Mouse (Mus musculus): ENCODE data around the gene Mmp25. TPM values are rescaled to one million over a fixed set of nuclear protein-coding genes. Genes with fewer than 3 reads are reported as not detected.
A peak's percentile ranks its signal among the peaks of the same experiment; 100 is the strongest.

The Mmp25 gene
- total RNA-seq, 2 experiments from 2014 or later: 0.17 TPM; not detected in 1

DNA sequence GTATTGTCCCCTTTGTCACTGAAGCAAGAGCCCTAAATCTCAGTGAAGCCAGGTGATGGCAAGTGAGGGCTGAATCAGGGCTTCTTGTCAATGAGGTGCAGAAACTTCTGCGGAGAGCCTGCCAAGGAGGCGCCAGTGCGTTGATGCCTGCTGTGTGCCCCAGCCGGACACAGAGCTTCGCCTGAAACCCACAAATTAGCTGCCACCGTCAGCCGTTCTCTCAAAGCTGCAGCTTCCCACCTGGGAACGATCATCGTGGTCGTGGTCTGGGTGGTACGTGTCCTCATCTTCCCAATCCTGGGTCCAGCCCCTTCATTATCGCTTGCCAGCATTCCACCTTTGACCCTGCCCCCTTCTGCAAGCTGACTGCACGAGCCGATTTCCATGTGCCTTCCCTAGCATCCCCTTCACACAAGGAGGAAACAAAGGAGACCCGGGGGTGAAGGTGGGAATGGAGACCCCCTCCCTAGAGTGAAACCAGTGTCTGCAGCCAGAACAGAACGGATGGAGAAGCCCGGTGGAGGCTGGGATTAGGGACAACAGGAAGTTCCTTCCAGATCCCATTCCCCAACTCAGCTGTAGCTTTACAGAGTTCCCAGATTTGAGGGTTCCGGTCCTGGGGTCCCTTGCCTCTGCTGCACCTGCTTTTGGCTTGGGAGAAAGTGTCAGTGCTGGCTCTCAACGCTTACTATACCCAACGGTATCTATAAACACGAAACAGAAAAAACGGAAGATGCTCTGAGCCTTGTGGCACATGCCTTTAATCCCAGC lies 59.2 kb downstream of the Mmp25 start:
- Histone ChIP-seq H3K4me3 (peak overlapping the region; percentile 66), H3K27ac (peak overlapping the region; percentile 73)
- no peak for TF ChIP-seq CTCF (conservative IDR thresholded peaks at IDR 0.05)
- DNase-seq (ENCODE audit: low spot score in 2 of 2): peak; percentile 81 to 82

DNA sequence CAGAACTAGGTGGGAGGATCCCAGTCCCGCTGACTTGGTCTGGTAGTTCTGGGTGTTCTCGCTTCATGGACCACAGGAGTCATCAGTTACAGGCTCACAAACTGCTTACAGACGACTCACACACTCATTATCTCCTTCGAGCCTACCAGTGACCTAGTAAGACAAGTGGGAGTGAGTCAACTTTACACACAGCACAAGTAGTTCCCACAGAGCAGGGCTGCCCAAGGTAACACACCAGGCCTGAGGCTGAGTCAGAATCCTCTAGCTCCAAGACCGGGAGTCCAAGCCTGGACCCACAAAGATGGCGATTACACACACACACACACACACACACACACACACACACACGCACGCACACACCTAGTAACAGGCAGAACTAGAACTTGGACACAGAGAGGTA lies 60.3 kb downstream of the Mmp25 start:
- TF ChIP-seq CTCF (conservative IDR thresholded peaks at IDR 0.05): no peak
- Histone ChIP-seq H3K4me3 (no peak overlapping the region; the same call in 1 of the 2 replicates), H3K27ac (no peak overlapping the region)
- no peak for DNase-seq (ENCODE audit: low spot score in 2 of 2)

Other genes with a start within 250 kb of the Mmp25 start
- gene Vmn2r117, start 165.6 kb downstream of the Mmp25 start, total RNA-seq (2021): not detected
- 1 to 10 TPM; 5.7 to 6.9 TPM for gene Zfp213, start 81.0 kb downstream of the Mmp25 start, total RNA-seq (2021)
- gene Zfp13, start 45.8 kb downstream of the Mmp25 start, total RNA-seq (2021): 10 to 100 TPM; 30.1 to 33.6 TPM
- not detected for gene Zscan10, start 44.4 kb downstream of the Mmp25 start, total RNA-seq (2021)
- not detected for gene Bicdl2, start 15.2 kb upstream of the Mmp25 start, total RNA-seq (2021)
- 100 to 1,000 TPM; 110 to 118 TPM for gene Hcfc1r1, start 28.3 kb upstream of the Mmp25 start, total RNA-seq (2021)
- gene Thoc6, start 28.6 kb upstream of the Mmp25 start, total RNA-seq (2021): 1 to 10 TPM; 7.1 to 7.6 TPM
- 1 to 10 TPM; 5.5 to 6.3 TPM for gene Tnfrsf12a, start 32.2 kb upstream of the Mmp25 start, total RNA-seq (2021)
- gene Cldn6, start 34.0 kb upstream of the Mmp25 start, total RNA-seq (2021): not detected
- under 1 TPM in 1 of 2 experiments, not detected in 1; 0.25 TPM for gene Cldn9, start 38.7 kb upstream of the Mmp25 start, total RNA-seq (2021)
- gene 1520401A03Rik, start 77.5 kb upstream of the Mmp25 start, total RNA-seq (2021): under 1 TPM; 0.25 to 0.64 TPM
- gene Pkmyt1, start 81.1 kb upstream of the Mmp25 start, total RNA-seq (2021): 1 to 10 TPM; 3.4 to 3.5 TPM
- gene Paqr4, start 95.6 kb upstream of the Mmp25 start, total RNA-seq (2021): 10 to 100 TPM; 46.2 to 48.3 TPM
- under 1 TPM; 0.23 to 0.32 TPM for gene Kremen2, start 100.6 kb upstream of the Mmp25 start, total RNA-seq (2021)
- 100 to 1,000 TPM; 310 to 345 TPM for gene Flywch1, start 126.3 kb upstream of the Mmp25 start, total RNA-seq (2021)
- 10 to 100 TPM; 10.6 to 12.3 TPM for gene Flywch2, start 140.8 kb upstream of the Mmp25 start, total RNA-seq (2021)
- 100 to 1,000 TPM; 613 to 663 TPM for gene Srrm2, start 145.3 kb upstream of the Mmp25 start, total RNA-seq (2021)
- 100 to 1,000 TPM; 332 to 341 TPM for gene Elob, start 183.9 kb upstream of the Mmp25 start, total RNA-seq (2021)
- gene Prss33, start 190.8 kb upstream of the Mmp25 start, total RNA-seq (2021): not detected
- gene Prss32, start 198.6 kb upstream of the Mmp25 start, total RNA-seq (2021): not detected
- gene Prss41, start 198.9 kb upstream of the Mmp25 start, total RNA-seq (2021): 1 to 10 TPM; 1.9 to 2.2 TPM
- not detected for gene Prss21, start 222.8 kb upstream of the Mmp25 start, total RNA-seq (2021)
- not detected for gene Dcpp1, start 235.6 kb upstream of the Mmp25 start, total RNA-seq (2021)
- gene Dcpp2, start 235.6 kb upstream of the Mmp25 start, total RNA-seq (2021): not detected

All from layer of hippocampus, adult 2 months (tissue).